Mouse (Mus musculus) right cerebral cortex, postnatal 36 days (tissue): ENCODE measurements around the gene Shmt2.
A peak's percentile ranks its signal among the peaks of the same experiment; 100 is the strongest.

Experiments
- DNase-seq, 2 experiments: peaks; one replicate each; pipeline ENCODE4 v3.0.0; 2022; ENCODE audit warnings: low spot score in 2 of 2, mixed read lengths in 1 of 2

Gene Shmt2

GRCm38 (mm10) chr10:127512307-127512666 lies 10.0 kb downstream of the Shmt2 start:
- DNase-seq: no peak

- peak; percentile 93 to 96 for DNase-seq
Observed at GRCm38 (mm10) chr10:127511634-127512306, 10.5 kb downstream of the Shmt2 start.

GRCm38 (mm10) chr10:127510895-127511617 lies 11.2 kb downstream of the Shmt2 start:
- no peak for DNase-seq

DNA sequence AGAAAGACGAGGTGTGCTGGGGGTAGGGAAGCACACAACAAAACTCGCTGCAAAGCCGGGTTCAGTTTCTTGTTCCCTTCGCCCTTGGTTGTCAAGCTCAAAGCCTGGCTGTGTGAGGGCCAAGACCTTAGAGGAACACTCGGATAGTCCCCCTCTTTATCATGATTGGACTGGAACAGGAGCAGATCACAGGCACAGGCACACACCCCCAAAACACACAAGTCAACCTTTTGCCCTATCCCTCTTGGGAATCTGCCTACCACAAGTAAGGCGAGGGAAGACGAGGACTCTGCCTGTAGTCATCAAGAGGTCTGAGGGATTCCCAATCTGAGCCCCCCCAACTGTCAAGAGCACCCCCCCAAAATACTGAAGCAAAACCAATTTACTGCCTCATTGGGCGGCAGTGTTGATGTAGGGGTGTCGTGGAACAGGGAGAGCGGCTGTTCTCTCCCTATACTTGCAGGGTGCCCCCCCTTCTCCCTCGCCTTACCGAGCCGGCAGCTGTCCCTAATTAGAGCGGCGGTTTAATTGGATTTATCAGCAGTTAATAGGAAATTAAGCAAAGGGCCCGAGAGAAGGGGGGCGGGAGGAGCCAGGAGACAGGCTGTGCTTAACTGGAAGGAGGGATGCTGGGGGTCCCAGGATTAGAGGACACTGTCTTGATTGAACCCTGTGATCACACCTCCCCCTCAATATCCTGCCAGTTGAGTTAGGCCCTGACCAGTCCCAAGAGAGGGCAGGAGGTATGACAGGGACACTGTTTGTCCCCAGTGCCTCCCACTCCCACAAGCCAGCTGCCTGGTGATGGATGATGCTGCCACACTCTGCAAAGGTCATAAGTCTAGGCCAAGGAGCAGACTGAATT lies 12.2 kb downstream of the Shmt2 start:
- DNase-seq: no peak

- DNase-seq: peak; percentile 69 to 76
Observed at GRCm38 (mm10) chr10:127509051-127509836, 13.0 kb downstream of the Shmt2 start.

DNA sequence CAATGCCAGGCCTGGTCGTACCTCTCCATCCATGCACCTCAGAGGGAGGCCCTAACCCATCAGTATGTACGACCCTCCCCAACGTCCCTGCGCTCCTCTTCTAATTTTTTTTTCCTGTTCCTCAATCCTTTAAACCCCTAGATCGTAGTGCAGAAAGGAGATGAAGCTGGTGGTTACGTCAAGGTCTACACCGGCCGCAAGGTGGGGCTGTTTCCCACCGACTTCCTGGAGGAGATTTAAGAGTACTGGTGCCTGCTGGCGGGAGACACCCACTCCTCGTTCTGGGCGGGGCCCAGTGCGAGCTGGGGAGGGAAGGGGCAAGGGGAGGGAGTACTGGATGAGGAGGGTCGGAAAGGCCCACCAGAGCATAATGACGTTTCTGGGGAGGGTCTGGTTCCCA lies 14.0 kb downstream of the Shmt2 start:
- DNase-seq: peak in 1 of 2 experiments; percentile 60

DNA sequence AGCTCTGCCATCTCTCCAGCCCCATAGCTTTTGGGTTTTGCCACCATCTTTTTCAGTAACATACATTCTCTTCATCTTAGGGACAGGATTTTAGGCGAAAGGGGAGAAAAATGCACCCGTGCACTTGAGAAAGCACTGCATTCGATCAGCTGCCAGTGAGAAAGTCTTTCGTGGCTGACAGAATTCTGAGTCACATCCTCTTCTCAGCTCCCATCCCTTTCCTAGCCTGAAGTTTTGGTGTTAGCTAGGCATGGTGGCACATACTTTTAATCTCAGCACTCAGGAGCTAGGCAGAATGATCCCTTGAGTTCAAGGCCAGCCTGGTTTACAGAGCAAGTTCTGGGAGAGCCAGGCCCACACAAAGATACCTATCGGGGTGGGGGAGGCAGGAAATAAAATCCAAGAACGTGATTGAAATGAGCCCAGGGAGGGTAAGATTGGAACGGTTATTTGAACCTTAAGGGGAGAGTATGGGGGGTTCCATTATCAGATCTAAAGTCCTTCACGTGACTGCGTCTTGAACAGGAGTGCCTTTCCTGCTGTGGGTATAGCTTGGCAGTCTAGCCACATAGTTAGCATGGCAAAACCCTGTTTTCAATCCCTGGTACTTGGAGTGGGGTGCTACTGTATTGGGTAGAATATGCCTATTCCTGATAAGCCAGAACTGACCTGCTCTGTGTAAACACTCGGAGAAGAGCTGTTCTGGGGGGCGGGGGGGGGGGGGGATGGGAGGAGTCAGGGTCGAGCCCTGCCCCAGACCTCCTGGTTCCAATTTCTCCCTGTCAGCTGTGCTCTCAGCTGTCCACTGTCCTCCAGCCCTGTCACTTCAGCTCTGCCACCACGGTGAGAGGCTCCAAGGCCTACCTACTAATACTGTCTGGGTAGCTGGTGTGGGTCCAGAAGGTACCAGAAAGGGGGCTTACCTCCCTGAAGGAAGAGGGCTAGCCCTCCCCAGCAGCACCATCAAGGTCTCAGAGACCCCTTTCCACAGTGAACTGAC lies 21.1 kb downstream of the Shmt2 start, which contains the start of gene Stac3:
Stac3 (plus strand) TSS at position 793 of the 1,000 bp plus-strand sequence.
- DNase-seq: no peak

GRCm38 (mm10) chr10:127500042-127500441 lies 22.2 kb downstream of the Shmt2 start:
- DNase-seq: no peak

GRCm38 (mm10) chr10:127499516-127499915 lies 22.7 kb downstream of the Shmt2 start:
- DNase-seq: no peak

DNA sequence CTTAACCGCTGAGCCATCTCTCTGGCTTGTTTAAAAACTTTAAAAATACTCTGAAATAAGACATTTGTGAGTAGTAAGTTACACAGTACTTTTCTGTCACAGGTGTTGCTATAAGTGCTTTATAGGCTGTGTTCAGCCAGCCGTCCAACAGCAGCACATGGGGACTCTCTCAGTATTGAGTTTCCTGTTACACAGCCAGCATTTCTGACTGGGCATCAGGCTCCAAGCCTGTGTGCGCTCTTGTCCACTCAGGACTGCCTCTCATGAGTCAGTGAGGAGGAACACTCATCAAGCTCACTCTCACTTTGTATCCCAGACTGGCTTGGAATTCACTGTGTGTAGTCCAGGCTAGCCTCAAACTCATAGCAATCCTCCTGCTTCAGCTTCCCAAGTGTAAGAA lies 26.1 kb downstream of the Shmt2 start:
- DNase-seq: no peak

GRCm38 (mm10) chr10:127492118-127492517 lies 30.1 kb downstream of the Shmt2 start:
- DNase-seq: no peak

GRCm38 (mm10) chr10:127491128-127491512 lies 31.1 kb downstream of the Shmt2 start:
- no peak for DNase-seq

DNA sequence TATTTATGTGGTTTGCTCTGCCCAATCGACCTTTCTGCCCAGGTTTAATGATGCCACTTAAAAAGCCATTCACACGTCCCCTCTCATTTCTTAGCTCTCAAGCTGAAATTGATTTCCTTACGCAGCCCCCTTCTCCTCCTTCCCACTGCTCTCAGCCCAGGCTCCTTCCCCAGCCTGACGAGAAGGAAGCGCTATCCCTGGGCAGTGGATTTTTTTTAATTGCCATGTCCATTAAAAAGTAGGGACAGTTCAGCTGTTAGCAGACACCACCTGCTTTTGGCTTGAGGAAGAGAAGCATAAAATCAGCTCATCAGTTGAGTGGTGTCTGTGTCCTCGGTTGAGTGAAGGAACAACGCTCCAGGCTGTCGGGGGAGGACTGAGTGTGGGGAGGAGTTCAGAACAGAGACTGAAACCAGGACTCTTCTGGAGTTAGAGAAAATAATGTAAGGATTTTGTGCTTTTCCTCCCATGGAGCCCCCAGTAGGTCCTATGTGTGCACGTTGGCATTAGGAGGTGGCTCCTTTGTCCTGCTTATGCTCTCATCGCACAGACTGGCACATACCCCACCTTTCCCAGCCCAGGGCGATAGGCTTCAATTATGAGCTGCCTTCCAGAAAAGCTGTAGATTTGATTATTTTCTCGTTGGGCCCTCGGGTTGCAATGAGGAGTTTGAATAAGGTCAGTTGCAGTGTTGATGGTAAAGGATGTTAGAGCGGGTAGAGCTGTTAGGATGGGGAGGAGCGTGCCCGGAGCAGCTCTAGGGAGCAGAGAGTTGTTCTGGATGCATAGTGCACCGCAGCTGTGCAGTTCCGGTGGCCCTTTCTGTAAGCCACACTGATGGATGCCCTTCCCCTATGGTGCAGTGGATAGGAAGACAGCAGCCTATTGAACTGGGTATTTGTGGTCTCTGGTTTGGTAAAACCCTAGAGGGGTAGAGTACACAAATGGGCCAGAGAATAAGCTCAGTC lies 31.8 kb downstream of the Shmt2 start:
- no peak for DNase-seq

- no peak for DNase-seq
Observed at GRCm38 (mm10) chr10:127488856-127489255, 33.4 kb downstream of the Shmt2 start.

DNA sequence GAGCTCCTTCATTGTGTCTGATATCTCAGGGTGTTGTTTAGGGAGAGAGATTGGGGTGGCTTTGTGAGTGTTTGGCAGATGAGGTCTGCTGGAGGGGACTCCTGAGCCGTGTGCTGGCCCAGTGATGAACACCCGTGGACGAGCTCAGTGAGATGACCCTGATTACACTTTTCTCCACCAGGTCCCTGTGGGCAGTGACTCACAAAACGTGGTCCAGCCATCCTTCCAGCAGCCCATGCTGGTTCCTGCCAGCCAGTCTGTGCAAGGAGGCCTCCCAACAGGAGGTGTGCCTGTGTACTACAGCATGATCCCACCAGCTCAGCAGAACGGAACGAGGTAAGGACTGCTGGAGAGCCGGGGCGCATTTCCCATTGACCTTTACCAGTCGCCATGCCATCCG lies 37.0 kb downstream of the Shmt2 start:
- DNase-seq: no peak

DNA sequence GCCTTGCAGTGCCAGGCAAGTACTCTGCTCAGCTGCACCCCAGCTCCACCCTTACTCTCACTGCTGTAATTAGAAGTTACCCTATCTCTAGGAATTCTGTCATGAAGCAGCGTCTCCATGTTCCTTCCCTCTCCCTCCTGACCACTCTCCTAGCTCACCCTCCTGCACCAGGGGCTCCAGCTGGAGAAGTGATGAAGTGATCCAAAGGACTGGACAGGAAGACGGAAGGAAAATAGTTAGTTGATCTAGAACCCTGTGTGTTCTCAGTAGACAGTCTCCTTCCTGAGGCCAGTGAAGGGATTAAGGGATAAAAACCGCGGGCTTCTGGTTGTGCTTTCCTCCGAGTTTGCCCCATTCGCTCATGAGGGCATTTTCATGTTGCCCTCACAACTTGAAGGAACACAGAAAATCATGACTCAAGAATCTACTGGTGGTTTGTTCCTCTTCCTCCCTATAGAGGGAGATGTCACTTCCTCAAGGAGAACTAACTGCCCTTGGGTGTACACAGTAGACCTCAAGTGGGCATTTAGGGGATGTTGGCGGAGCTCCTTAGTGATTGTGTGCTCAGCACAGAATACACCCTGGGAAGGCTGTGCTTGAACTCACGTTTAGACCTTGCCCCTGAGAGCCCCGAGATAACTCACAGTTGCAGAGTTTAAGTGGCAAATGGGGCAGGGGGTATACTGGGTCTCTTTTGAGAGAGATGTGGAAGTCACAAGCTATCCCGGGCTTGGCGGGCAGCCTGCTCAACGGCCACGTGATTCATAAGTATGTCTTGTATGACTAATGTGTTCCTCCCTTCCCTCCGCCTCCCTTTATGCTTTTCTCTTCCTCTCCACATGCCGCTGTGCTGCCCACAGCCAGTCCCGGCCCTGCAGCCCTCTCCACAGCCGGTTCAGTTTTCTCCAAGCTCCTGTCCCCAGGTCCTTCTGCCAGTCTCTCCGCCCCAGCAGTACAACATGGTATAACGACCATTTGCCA lies 41.1 kb downstream of the Shmt2 start:
- DNase-seq: peak; percentile 67 to 75

DNA sequence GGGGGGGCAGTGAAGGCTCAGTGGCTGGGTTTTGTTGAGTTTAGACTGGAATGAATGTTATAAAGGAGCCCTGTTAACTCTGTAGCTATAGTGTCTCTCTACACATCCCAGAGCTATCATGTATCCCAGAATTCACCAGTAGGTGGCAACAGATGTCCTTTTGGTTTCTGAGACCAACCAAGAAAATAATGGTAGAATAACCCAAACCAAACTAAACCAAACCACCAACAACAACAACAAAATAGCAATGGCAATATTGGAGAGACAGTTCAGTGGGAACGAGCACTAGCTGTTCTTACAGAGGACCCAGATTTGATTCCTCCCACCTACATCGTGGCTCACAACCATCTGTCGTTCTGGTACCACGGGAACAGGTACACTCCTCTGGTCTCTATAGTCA lies 43.1 kb downstream of the Shmt2 start:
- no peak for DNase-seq

- DNase-seq: no peak
Observed at GRCm38 (mm10) chr10:127477301-127477700, 44.9 kb downstream of the Shmt2 start.
